Mouse (Mus musculus) heart, postnatal 36 days (tissue): ENCODE results near the gene Mdfi. TPM values are rescaled to one million over a fixed set of nuclear protein-coding genes. Genes with fewer than 3 reads are reported as not detected.

Experiments
- DNase-seq, 2 experiments: peaks; one replicate each; pipeline ENCODE4 v3.0.0; 2021 to 2022
- intact Hi-C: fragments of 180-260 bp; cut with DNase I; formaldehyde crosslinking; loops from one replicate; pipeline ENCODE4 v1.15.1; 2025
- total RNA-seq, 2 experiments: library from RNA; stranded (reverse); gene quantifications; 2 replicates each; pipeline ENCODE4 v1.2.3; 2021

The Mdfi gene
- total RNA-seq, 2 experiments from 2014 or later, result 0.81 to 3.1 TPM

GRCm38 (mm10) chr17:47850035-47850434 is 15.5 kb upstream of the Mdfi start:
- DNase-seq, result peak in 1 of 2 experiments; percentile 43
- intact Hi-C loops, result no loop called here

DNA sequence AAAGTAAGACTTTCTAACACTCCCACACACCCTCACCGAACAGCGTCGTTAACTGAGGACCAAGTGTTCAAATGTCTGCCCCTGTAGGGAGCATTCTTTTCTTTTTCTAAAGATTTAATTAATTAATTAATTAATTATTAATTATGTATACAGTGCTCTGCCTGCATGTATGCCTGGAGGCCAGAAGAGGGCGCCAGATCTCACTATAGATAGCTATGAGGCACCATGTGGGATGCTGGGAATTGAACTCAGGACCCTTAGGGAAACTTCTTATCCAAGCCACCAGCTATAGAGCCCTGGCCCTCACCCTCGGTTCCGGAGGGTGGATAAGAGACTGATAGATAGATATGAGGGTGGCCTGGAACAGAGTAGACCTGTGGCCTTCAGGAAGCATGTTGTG is 13.5 kb upstream of the Mdfi start:
- intact Hi-C loops, result no loop called here
- DNase-seq, result no peak

DNA sequence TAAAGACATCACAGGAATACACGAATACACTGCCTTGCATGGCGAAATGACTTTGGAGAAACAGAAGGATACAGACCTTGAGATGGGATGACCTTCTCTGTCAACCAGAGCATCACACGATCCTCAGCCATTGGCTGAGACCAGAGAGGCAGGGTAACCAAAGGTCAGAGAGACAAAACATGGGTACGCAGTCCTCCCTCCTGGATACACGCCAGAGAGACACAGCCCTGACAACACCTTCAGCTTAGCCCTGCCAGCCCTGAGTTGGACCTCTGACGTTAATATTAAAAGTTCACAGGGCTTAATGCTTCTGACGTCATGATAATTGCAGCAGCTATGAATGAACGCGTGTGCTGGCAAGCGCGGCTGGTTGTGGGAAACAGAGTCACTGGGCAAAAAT is 11.1 kb upstream of the Mdfi start:
- intact Hi-C loops, result no loop called here
- no peak for DNase-seq

- intact Hi-C loops, result no loop called here
- DNase-seq, result no peak
Measured at GRCm38 (mm10) chr17:47843465-47843864, 9.0 kb upstream of the Mdfi start.

- intact Hi-C loops, result no loop called here
- peak; percentile 83 to 86 for DNase-seq
Measured at GRCm38 (mm10) chr17:47841931-47842623, 7.6 kb upstream of the Mdfi start.

GRCm38 (mm10) chr17:47841521-47841920 is 7.0 kb upstream of the Mdfi start:
- intact Hi-C loops, result no loop called here
- DNase-seq, result no peak

DNA sequence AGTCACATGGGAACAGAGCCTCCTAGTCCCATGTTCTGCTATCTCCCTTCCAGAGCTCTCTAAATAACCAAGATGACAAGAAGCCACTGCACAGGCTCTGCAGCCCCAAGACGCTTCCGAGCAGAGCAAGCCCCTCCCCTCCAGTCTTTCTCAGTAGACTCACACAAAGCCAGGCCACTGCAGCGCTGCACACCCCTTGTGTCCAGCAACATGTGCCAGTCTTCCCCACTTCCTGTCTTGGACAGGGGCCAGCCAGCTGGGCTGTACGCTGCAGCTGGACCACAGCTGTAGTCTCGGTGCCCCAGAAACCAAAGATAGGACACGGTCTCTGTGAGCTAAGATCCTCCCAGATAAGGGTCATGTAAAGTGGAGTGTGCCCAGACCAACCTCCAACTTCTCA is 3.3 kb upstream of the Mdfi start:
- no peak for DNase-seq
- intact Hi-C loops, result no loop called here

DNA sequence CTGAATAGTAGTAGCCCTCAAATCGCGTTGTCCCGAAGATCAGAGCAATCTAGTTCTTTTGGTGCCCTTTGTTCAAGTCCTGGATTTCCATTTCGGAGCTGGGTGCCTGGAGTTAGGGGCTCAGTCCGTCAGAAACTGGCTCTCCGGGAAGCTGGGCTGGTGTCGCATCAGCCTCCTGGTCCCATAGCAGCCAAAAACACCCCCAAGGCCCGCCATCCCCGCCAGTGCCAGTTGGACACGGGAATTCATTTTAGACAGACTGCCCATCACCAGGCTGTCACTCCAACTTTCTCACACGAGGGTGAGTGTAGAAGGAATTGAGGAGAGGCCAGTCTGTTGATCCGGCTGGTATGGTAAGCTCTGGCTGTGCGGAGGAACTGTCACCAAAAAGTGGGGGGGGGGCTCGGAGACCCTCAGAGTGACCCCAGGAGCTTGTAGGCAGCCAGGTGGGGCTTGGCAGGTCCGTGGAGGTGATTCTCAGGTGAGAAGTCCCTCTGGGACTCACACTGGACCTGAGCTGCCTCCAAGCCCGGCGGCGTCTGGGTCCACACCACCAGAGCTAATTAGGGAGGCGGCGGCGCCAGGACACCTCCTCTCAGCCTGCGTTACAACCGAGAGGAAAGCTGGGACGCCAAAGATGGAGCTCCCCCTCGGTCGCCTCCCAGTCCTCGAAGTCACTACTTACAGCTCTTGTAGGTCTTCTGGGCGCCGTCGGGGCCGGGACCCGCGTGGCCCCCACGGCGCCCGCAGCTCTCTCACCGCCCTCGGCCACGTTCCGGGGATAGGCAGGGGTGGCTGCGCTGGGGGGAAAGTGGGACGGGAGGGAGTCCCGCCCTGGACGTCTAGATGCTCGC is 636 bp downstream of the Mdfi start:
- DNase-seq, result no peak
- intact Hi-C loops, result no loop called here

DNA sequence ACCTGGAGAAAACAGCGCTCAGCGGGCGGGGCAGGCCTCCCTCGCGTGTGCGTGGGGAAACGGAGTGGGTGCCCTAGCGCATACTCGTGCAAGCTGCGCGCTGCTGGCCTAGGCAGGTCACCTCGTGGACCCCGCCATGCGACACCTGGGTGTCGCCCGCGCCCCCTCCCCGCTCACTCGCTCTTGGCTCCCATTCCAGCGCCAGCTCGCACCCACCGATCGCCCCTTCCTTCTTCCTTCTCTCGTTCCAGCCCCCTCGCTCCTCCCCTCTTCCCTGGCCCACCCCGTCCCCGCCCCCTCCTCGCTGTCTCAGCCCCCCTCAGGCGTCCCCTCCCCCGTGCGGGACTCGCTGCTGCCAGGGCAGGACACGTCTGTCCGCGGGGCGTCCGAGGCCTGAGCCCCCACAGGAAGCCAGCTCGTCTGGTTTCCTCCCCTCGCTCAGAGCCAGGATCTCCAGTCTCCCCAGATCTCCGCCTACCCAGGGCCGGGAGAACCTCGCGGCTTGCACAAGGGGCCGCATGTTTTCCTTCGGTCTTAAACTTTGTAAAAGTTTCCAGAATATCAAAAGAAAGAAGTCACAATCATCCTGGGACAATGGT is 1.4 kb downstream of the Mdfi start:
- DNase-seq, result peak; percentile 36 to 47
- intact Hi-C loops, result no loop called here

GRCm38 (mm10) chr17:47832501-47833028 is 1.9 kb downstream of the Mdfi start:
- intact Hi-C loops, result no loop called here
- no peak for DNase-seq

DNA sequence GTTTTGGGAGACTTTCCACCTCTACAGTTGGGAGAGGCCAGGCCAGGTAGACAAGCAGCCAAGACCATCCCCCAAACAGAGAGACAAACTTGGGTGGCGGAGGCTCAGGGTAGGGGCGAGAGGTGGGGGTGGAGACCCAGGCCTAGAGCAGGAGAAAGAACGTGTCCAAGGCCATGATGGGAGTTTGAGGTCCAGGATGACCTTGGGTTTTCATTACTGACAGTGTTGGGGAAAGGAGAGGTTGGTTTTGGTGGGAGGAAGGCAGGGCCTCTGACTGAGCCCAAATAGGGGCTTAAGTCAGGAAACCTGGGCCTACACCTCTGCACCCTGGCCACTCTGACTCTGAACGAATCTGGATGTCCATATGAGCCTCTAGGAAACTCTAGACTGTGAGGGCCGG is 2.7 kb downstream of the Mdfi start:
- DNase-seq, result no peak
- intact Hi-C loops, result no loop called here

GRCm38 (mm10) chr17:47831161-47831560 is 3.3 kb downstream of the Mdfi start:
- intact Hi-C loops, result no loop called here

GRCm38 (mm10) chr17:47821339-47821738 is 13.2 kb downstream of the Mdfi start:
- DNase-seq, result no peak
- intact Hi-C loops, result no loop called here

More at GRCm38 (mm10) chr17:47831161-47831560, 3.3 kb downstream of the Mdfi start:
- DNase-seq, result no peak

- DNase-seq, result no peak
- intact Hi-C loops, result no loop called here
Measured at GRCm38 (mm10) chr17:47818038-47818725, 16.3 kb downstream of the Mdfi start.

DNA sequence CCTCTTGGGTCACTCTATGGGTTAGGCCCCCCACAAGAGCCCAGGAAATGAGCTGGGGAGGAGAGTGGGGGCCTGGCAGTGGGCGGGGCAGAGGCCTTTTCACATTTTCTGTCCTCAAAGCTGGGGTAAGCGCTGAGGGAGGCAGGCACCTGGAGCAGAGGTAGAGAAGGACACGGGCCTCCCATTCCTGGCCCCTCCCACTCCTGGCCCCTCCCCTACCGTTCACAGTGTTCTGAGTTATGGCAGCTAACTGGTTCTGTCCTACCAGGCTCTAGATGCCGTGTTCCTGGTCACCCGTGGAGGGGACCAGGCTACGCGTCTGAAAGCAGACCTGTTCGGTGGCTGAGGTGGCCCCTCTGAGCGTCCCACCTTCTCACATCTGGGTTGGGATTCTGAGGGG is 19.0 kb downstream of the Mdfi start:
- intact Hi-C loops, result no loop called here
- no peak for DNase-seq

GRCm38 (mm10) chr17:47814496-47814895 is 20.0 kb downstream of the Mdfi start:
- no peak for DNase-seq
- intact Hi-C loops, result no loop called here

DNA sequence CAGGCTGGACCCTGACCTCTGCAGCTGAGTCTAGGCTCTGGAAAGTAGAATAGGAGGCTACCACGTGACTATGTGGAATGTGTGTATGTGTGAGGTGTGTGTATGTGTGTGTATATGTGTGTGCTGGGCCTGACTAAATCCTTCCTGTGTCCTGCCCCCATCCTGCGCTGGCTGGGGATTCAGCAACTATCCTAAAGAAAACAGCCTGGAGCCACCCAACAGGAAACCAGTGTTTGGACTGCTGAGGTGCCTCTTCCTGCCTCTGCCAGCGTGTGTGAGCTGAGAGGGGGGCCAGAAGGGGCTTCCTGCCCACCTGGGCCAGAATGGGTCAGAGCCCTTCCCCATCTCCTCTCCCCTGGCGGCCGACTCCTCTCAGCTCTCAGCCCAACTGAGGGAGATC is 20.9 kb downstream of the Mdfi start:
- intact Hi-C loops, result no loop called here
- DNase-seq, result no peak

- intact Hi-C loops, result no loop called here
Measured at GRCm38 (mm10) chr17:47812200-47812599, 22.3 kb downstream of the Mdfi start.

GRCm38 (mm10) chr17:47811265-47811800 is 23.2 kb downstream of the Mdfi start:
- intact Hi-C loops, result no loop called here
- DNase-seq, result no peak

More at GRCm38 (mm10) chr17:47812200-47812599, 22.3 kb downstream of the Mdfi start:
- DNase-seq, result no peak

DNA sequence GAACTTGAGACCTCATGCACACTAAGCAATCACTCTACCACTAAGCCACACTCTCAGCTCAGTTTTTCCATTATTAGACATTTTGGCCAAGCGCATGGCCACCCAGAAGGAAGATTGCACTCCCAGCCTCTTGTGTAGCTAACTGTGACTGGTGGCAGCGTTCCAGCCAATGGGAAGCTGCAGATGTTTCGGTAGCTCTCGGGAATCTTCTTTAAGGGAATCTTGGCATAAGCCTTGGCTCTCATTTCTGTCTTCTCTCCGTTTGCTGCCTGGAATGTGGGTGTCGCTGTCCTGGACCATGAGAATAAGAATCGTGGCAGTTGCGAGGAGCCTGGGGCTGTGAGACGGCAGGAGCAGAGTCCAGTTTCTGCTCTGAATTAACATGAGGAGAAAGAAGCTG is 28.3 kb downstream of the Mdfi start:
- intact Hi-C loops, result no loop called here
- no peak for DNase-seq
